Mouse (Mus musculus) hindbrain, postnatal 0 days (tissue): ENCODE data around the gene Fam53b. TPM values are rescaled to one million over a fixed set of nuclear protein-coding genes. Genes with fewer than 3 reads are reported as not detected.

Experiments used
- ATAC-seq: fragments of 200-750 bp; cut with Nextera tagmentation; 2 replicates; pipeline ENCODE4 v1.8.0; 2017; ENCODE audit warnings: mild to moderate bottlenecking, moderate TSS enrichment, moderate library complexity
- DNase-seq: peaks from one replicate; pipeline ENCODE4 v3.0.0-alpha.2; 2015; ENCODE audit warnings: low spot score
- H3K27ac ChIP-seq: fragments of 300-500 bp; sonication (generic); 2 replicates; pipeline ENCODE4 v1.5.1; 2014; ENCODE audit warnings: mild to moderate bottlenecking
- H3K27me3 ChIP-seq: fragments of 300-500 bp; sonication (generic); 2 replicates; pipeline ENCODE4 v1.6.1; 2014; ENCODE audit warnings: low read length, mixed read lengths; ENCODE audit not compliant: insufficient read depth
- H3K36me3 ChIP-seq: fragments of 300-500 bp; sonication (generic); 2 replicates; pipeline ENCODE4 v1.6.1; 2014; ENCODE audit warnings: low read length, mixed read lengths; ENCODE audit not compliant: insufficient read depth
- H3K4me1 ChIP-seq: fragments of 300-500 bp; sonication (generic); 2 replicates; pipeline ENCODE4 v1.6.1; 2014; ENCODE audit warnings: antibody characterized with exemption, low read length, mixed read lengths; ENCODE audit not compliant: insufficient read depth
- H3K4me2 ChIP-seq: fragments of 300-500 bp; sonication (generic); 2 replicates; pipeline ENCODE4 v1.6.1; 2014; ENCODE audit warnings: low read depth, mild to moderate bottlenecking, low read length, moderate library complexity, mixed read lengths
- H3K4me3 ChIP-seq: fragments of 300-500 bp; sonication (generic); 2 replicates; pipeline ENCODE4 v1.5.1; 2014; ENCODE audit warnings: low read length
- H3K9ac ChIP-seq: fragments of 300-500 bp; sonication (generic); replicated peaks from 2 replicates; pipeline ENCODE4 v1.6.1; 2014; ENCODE audit warnings: mild to moderate bottlenecking, low read length, moderate library complexity, mixed read lengths
- H3K9me3 ChIP-seq: fragments of 300-500 bp; sonication (generic); 2 replicates; pipeline ENCODE4 v1.6.1; 2016; ENCODE audit warnings: low read length, mixed read lengths
- CTCF ChIP-seq: IDR thresholded peaks from 2 replicates; pipeline ENCODE4 v1.5.1; 2016; ENCODE audit warnings: antibody characterized with exemption, control low read depth, low read depth
- WGBS: fragments of 180-500 bp; shearing (Covaris S2); extraction: QIAGEN DNeasy Blood & Tissue Kit; methylation state at CpG from one replicate; pipeline ENCODE4 v1.1.7; 2014; 5-methylcytosine and 5-hydroxymethylcytosine counted together
- polyA plus RNA-seq: library from polyadenylated mRNA; unstranded; fragments of >200 nt; fragmentation: Nextera tagmentation; extraction: Ambion mirVana; gene quantifications from 2 replicates; pipeline ENCODE4 v1.2.1, GENCODE M21; 2015
- total RNA-seq: library from RNA; depleted of rRNA; stranded (reverse); fragments of >200 nt; gene quantifications from 2 replicates; pipeline ENCODE4 v1.2.3, GENCODE M21; 2014

Gene Fam53b
- total and polyA plus RNA-seq, 2 experiments from 2014 or later = 10.2 to 21.0 TPM

GRCm38 (mm10) chr7:132776338-132777111 is 37.2 kb downstream of the Fam53b start:
- Histone ChIP-seq H3K4me1 (peaks cover 17% of the 10 kb centered on the region), H3K4me2 (no peak overlapping the region), H3K36me3 (peaks cover 9% of the 10 kb centered on the region; the same call in 1 of the 2 replicates), H3K9ac (no peak overlapping the region), H3K9me3 (no peaks in the 10 kb centered on the region), H3K4me3 (no peak overlapping the region), H3K27ac (peak overlapping the region; percentile 1; the same call in 1 of the 2 replicates), H3K27me3 (no peaks in the 10 kb centered on the region)
- ATAC-seq (no peak), DNase-seq (peak; percentile 23)
- TF ChIP-seq CTCF = no peak
- WGBS = 77% methylated on average over 7 of the region's 7 CpGs

- H3K4me1 ChIP-seq = peaks cover 11% of the 10 kb centered on the region
- DNase-seq (no peak), ATAC-seq (no peak)
- no peak overlapping the region for H3K4me2 ChIP-seq
- no peak for TF ChIP-seq CTCF
- no peak overlapping the region for H3K4me3 ChIP-seq
- H3K9me3 ChIP-seq = no peaks in the 10 kb centered on the region
- H3K36me3 ChIP-seq = peaks cover 9% of the 10 kb centered on the region
- H3K27ac ChIP-seq = no peak overlapping the region; the same call in 1 of the 2 replicates
- WGBS = 92% methylated on average over 10 of the region's 10 CpGs
- H3K9ac ChIP-seq = no peak overlapping the region
- H3K27me3 ChIP-seq = no peaks in the 10 kb centered on the region
Measured at GRCm38 (mm10) chr7:132775922-132776321, 37.8 kb downstream of the Fam53b start.

GRCm38 (mm10) chr7:132775333-132775732 is 38.4 kb downstream of the Fam53b start:
- H3K9me3 ChIP-seq = no peaks in the 10 kb centered on the region
- 75% methylated on average over 5 of the region's 5 CpGs for WGBS
- no peak for ATAC-seq

GRCm38 (mm10) chr7:132773011-132773705 is 40.5 kb downstream of the Fam53b start:
- Histone ChIP-seq H3K9ac (no peak overlapping the region), H3K4me2 (no peak overlapping the region), H3K27me3 (no peaks in the 10 kb centered on the region), H3K4me3 (no peak overlapping the region), H3K4me1 (no peaks in the 10 kb centered on the region), H3K36me3 (peaks cover 8% of the 10 kb centered on the region), H3K27ac (no peak overlapping the region), H3K9me3 (no peaks in the 10 kb centered on the region)
- WGBS = 84% methylated on average over 7 of the region's 7 CpGs
- no peak for TF ChIP-seq CTCF
- no peak for DNase-seq
- no peak for ATAC-seq

More at GRCm38 (mm10) chr7:132775333-132775732, 38.4 kb downstream of the Fam53b start:
- H3K27ac ChIP-seq = no peak overlapping the region
- TF ChIP-seq CTCF = no peak
- H3K4me2 ChIP-seq = no peak overlapping the region
- DNase-seq = no peak
- H3K36me3 ChIP-seq = peaks cover 9% of the 10 kb centered on the region
- H3K4me1 ChIP-seq = peaks cover 6% of the 10 kb centered on the region
- no peak overlapping the region for H3K4me3 ChIP-seq
- H3K9ac ChIP-seq = no peak overlapping the region
- H3K27me3 ChIP-seq = no peaks in the 10 kb centered on the region

GRCm38 (mm10) chr7:132772440-132772839 is 41.2 kb downstream of the Fam53b start:
- ATAC-seq = no peak
- Histone ChIP-seq H3K9me3 (no peaks in the 10 kb centered on the region), H3K27ac (no peak overlapping the region), H3K4me1 (no peaks in the 10 kb centered on the region), H3K36me3 (peaks cover 1% of the 10 kb centered on the region), H3K27me3 (no peaks in the 10 kb centered on the region), H3K9ac (no peak overlapping the region), H3K4me2 (no peak overlapping the region), H3K4me3 (no peak overlapping the region)
- no peak for TF ChIP-seq CTCF
- 90% methylated on average over 5 of the region's 5 CpGs for WGBS
- no peak for DNase-seq

- DNase-seq = no peak
- no peaks in the 10 kb centered on the region for H3K27me3 ChIP-seq
Measured at GRCm38 (mm10) chr7:132768498-132769344, 45.0 kb downstream of the Fam53b start.

More at GRCm38 (mm10) chr7:132768498-132769344, 45.0 kb downstream of the Fam53b start:
- no peak for TF ChIP-seq CTCF
- 80% methylated on average over 12 of the region's 12 CpGs for WGBS
- H3K9me3 ChIP-seq = no peaks in the 10 kb centered on the region
- H3K4me2 ChIP-seq = no peak overlapping the region
- no peak overlapping the region for H3K9ac ChIP-seq
- H3K4me1 ChIP-seq = no peaks in the 10 kb centered on the region; the same call in 1 of the 2 replicates
- H3K36me3 ChIP-seq = peaks cover 3% of the 10 kb centered on the region
- no peak overlapping the region for H3K4me3 ChIP-seq
- ATAC-seq = no peak
- H3K27ac ChIP-seq = no peak overlapping the region
